Mouse (Mus musculus) frontal cortex, postnatal 36 days (tissue): Measurements from ENCODE around the gene Irx4.

Source experiments
- DNase-seq, 2 experiments: peaks; one replicate each; pipeline ENCODE4 v3.0.0; 2022; ENCODE audit warnings: low spot score in 2 of 2

The Irx4 gene

DNA sequence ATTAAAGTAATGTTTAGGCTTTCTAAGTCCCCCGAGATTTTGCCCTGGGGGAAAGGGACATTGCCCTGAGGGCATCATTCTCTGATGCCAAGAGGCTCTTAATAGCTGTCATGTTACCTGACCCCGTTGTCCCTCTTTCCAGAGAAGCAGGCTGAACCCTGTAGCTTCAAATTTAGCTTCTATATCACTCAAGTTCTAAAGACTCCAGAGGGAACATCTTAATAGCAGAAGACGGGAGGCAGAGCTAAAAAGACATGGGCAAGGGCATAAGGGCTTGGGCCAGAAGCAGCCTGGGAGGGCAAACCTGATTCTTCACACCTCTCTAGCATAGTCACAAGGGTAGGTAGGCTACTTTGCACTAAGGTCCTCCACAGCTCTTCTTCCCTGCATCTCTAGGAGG is 9.6 kb downstream of the Irx4 start:
- no peak for DNase-seq

- no peak for DNase-seq
These were observed 10.3 kb downstream of the Irx4 start for GRCm38 (mm10) chr13:73270451-73271081.

GRCm38 (mm10) chr13:73271336-73272242 is 11.3 kb downstream of the Irx4 start:
- no peak for DNase-seq

DNA sequence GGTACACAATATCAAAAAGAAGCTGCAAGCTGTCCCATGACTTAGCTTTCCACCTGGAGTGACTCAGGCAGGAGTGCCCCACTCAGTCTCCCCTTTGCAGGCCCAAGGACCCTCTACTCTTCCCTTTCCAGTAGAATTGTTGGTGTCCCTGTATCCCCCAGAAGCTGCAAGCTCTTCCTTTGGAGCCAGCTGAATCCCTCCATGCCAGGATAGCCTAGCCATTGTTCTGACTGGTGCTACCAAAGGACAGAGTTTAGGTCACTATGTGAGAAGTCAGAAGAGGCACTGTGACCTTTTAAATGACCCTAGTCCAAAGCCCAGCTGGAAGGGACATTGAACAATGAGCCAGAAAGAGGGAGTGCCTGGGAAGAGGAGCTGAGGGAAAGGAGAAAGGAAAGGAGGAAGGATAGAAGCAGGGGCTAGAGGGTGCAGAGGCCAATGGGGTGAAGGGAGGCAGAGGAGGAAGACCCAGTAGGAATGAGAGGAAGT is 12.6 kb downstream of the Irx4 start:
- no peak for DNase-seq

DNA sequence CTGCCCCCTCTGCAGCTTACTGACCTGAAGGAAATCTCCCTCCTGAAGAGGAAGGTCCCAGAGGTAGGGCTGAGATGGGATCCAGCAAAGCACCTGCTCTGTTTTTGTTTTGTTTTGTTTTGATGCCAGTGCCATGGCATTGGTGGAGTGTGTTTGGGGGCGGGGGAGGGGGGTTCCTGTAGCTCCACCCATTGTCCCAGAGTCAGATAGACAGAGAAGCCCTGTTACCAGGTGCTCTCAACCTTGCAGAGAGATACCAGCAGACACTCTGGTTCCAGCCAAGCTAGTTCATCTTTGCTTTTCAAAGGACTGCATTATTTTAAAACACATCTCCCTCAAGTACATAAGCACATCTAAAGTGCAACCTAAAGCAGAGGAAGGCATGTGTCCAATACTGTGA is 13.3 kb downstream of the Irx4 start:
- DNase-seq, result no peak

- DNase-seq, result no peak
These were observed 17.1 kb downstream of the Irx4 start for GRCm38 (mm10) chr13:73277361-73277760.

- DNase-seq, result no peak
These were observed 17.5 kb downstream of the Irx4 start for GRCm38 (mm10) chr13:73277797-73278196.

- DNase-seq, result no peak
These were observed 18.9 kb downstream of the Irx4 start for GRCm38 (mm10) chr13:73279196-73279595.

GRCm38 (mm10) chr13:73282407-73282806 is 22.1 kb downstream of the Irx4 start:
- DNase-seq, result no peak

GRCm38 (mm10) chr13:73283534-73283933 is 23.3 kb downstream of the Irx4 start:
- no peak for DNase-seq

DNA sequence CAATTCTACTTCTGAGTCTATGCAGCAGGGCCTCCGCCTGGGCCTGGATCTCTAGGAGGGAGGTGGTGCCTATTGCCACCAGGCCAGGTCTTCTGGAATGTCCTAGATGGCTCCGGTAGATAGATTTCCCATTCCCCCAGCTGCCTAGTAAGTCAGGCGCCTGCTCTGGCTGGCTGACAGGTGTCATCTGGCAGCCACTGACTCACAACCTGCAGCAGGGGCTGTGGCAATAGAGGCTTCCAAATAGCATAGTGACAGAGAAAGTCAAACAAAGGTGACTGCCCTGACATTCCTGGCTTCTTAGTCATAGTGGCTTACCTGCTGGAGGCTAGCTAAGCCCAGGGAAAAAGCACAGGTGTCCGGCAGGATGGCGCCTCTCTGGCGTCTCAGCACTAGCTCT is 29.9 kb downstream of the Irx4 start:
- no peak for DNase-seq

DNA sequence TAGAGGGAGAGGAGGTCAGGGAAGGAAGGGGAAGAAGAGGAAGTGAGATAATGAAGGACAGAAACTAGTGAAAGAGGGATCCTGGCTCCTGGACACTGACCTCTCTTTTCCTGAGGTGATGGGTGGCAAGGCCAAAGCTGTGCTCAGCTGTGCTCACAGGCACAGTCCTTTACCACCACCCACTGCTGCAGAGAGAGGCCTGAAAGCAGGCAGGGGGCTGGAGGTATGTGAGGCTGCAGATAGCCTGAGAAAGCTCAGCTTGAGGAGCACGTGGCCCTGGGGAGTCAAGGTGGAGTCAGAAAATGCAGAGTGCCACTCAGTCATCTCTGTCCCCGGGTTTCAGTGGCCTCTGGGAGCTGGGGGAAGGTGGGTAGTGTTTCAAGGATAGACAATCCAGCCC is 30.8 kb downstream of the Irx4 start:
- no peak for DNase-seq

- DNase-seq, result no peak
These were observed 38.4 kb downstream of the Irx4 start for GRCm38 (mm10) chr13:73298717-73299116.

GRCm38 (mm10) chr13:73299322-73299721 is 39.0 kb downstream of the Irx4 start:
- DNase-seq, result no peak

DNA sequence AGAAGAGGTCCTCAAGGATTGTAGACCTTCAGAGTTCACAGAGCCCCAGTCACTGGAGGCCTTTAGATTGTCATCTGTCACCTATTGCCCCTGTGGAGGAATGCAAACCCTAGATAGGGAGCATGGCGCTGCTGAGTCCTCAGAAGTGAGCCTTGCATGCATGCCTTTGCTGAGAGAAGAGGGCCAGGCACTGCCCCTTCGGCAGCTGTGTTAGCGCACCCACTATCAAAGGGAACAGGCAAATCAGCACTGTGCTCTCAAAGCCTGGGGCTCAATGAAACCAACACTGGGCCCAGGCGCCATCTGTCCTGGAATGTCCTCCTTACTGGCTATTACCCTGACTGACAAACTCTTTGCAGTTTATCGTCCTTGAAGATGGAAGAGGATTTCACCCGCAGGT is 44.5 kb downstream of the Irx4 start:
- DNase-seq, result no peak

- DNase-seq, result no peak
These were observed 45.3 kb downstream of the Irx4 start for GRCm38 (mm10) chr13:73305398-73306084.

DNA sequence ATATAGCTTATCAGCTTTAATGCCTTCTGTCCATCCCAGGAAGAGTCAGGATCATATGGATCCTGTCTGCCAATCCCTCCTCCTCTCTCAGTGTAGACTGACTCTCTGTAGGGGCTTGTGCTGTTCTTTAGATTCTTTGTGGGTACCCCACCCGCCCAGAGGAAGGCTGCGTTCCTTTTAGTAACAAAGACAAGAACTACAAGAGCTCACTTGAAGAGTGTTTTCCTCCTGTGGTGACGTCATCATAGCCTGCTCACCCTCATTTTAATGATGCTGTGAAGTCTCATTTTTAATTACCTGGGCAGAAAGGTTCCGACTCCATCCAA is 45.8 kb downstream of the Irx4 start:
- no peak for DNase-seq

GRCm38 (mm10) chr13:73306430-73306829 is 46.2 kb downstream of the Irx4 start:
- DNase-seq, result no peak

- DNase-seq, result peak; percentile 5 to 18
These were observed 50.1 kb downstream of the Irx4 start for GRCm38 (mm10) chr13:73310183-73310929.
